Mouse (Mus musculus) ES-E14 (cell line): ENCODE measurements around the gene Sel1l.

Experiments
- CHD2 ChIP-seq: IDR thresholded peaks from 2 replicates; pipeline ENCODE4 v1.6.1; 2014; ENCODE audit warnings: mild to moderate bottlenecking, low read depth, low read length, inconsistent platforms
- HCFC1 ChIP-seq: IDR thresholded peaks from 2 replicates; pipeline ENCODE4 v1.6.1; 2012; ENCODE audit warnings: low read length, inconsistent platforms, borderline replicate concordance; ENCODE audit not compliant: insufficient read depth
- MAFK ChIP-seq: IDR thresholded peaks from 2 replicates; pipeline ENCODE4 v1.6.1; 2014; ENCODE audit warnings: mild to moderate bottlenecking, low read depth, low read length, inconsistent platforms; ENCODE audit not compliant: insufficient read depth
- ZC3H11A ChIP-seq: IDR thresholded peaks from 2 replicates; pipeline ENCODE4 v1.6.1; 2012; ENCODE audit warnings: low read depth, mild to moderate bottlenecking, inconsistent platforms, low read length, borderline replicate concordance
- ZNF384 ChIP-seq: IDR thresholded peaks from 2 replicates; pipeline ENCODE4 v1.6.1; 2012; ENCODE audit warnings: low read depth, low read length, inconsistent platforms

- TF ChIP-seq ZNF384 (no peak), ZC3H11A (no peak), CHD2 (no peak), MAFK (no peak), HCFC1 (no peak)
Observed at GRCm38 (mm10) chr12:91833237-91833938, 15.6 kb downstream of the Sel1l start.
